Mouse (Mus musculus) embryonic facial prominence, embryonic 12.5 days (tissue): ENCODE results near the gene Coro7. TPM values are rescaled to one million over a fixed set of nuclear protein-coding genes. Genes with fewer than 3 reads are reported as not detected.

Experiments used
- ATAC-seq: fragments of 200-750 bp; cut with Nextera tagmentation; 2 replicates; pipeline ENCODE4 v1.8.0; 2017; ENCODE audit not compliant: insufficient number of reproducible peaks, insufficient read depth, low FRiP score, low TSS enrichment
- H3K27ac ChIP-seq: fragments of 300-500 bp; sonication (generic); 2 replicates; pipeline ENCODE4 v1.5.1; 2016; ENCODE audit warnings: mild to moderate bottlenecking
- H3K27me3 ChIP-seq: fragments of 300-500 bp; sonication (generic); 2 replicates; pipeline ENCODE4 v1.6.1; 2016; ENCODE audit warnings: mild to moderate bottlenecking, moderate library complexity
- H3K36me3 ChIP-seq: fragments of 300-500 bp; sonication (generic); 2 replicates; pipeline ENCODE4 v1.6.1; 2016; ENCODE audit warnings: mild to moderate bottlenecking
- H3K4me1 ChIP-seq: fragments of 300-500 bp; sonication (generic); 2 replicates; pipeline ENCODE4 v1.6.1; 2016
- H3K4me2 ChIP-seq: fragments of 300-500 bp; sonication (generic); replicated peaks from 2 replicates; pipeline ENCODE4 v1.6.1; 2016; ENCODE audit warnings: mild to moderate bottlenecking, moderate library complexity
- H3K4me3 ChIP-seq: fragments of 300-500 bp; sonication (generic); 2 replicates; pipeline ENCODE4 v1.5.1; 2016; ENCODE audit warnings: mild to moderate bottlenecking
- H3K9ac ChIP-seq: fragments of 300-500 bp; sonication (generic); 2 replicates; pipeline ENCODE4 v1.6.1; 2016; ENCODE audit warnings: mild to moderate bottlenecking, moderate library complexity
- H3K9me3 ChIP-seq: fragments of 300-500 bp; sonication (generic); 2 replicates; pipeline ENCODE4 v1.6.1; 2016; ENCODE audit warnings: mild to moderate bottlenecking, moderate library complexity
- WGBS: fragments of 180-500 bp; shearing (Covaris S2); methylation state at CpG from one replicate; pipeline ENCODE4 v1.1.7; 2016; 5-methylcytosine and 5-hydroxymethylcytosine counted together
- polyA plus RNA-seq: library from polyadenylated mRNA; unstranded; fragments of >200 nt; fragmentation: Nextera tagmentation; extraction: Ambion mirVana; gene quantifications from 2 replicates; pipeline ENCODE4 v1.2.1, GENCODE M21; 2016

The Coro7 gene
- polyA plus RNA-seq, 1 experiment from 2014 or later, result 18.2 TPM

GRCm38 (mm10) chr16:4678080-4678479 lies 1.5 kb downstream of the Coro7 start:
- no peaks in the 10 kb centered on the region for H3K27me3 ChIP-seq
- no peak overlapping the region for H3K4me3 ChIP-seq
- peaks cover 12% of the 10 kb centered on the region for H3K4me1 ChIP-seq
- H3K4me2 ChIP-seq, result peak overlapping the region; percentile 94; the same call in 1 of the 2 replicates
- H3K9me3 ChIP-seq, result no peaks in the 10 kb centered on the region
- H3K9ac ChIP-seq, result no peak overlapping the region
- peaks cover 20% of the 10 kb centered on the region; the same call in 1 of the 2 replicates for H3K36me3 ChIP-seq
- ATAC-seq, result no peak
- 82% methylated on average over 5 of the region's 5 CpGs for WGBS
- no peak overlapping the region for H3K27ac ChIP-seq

DNA sequence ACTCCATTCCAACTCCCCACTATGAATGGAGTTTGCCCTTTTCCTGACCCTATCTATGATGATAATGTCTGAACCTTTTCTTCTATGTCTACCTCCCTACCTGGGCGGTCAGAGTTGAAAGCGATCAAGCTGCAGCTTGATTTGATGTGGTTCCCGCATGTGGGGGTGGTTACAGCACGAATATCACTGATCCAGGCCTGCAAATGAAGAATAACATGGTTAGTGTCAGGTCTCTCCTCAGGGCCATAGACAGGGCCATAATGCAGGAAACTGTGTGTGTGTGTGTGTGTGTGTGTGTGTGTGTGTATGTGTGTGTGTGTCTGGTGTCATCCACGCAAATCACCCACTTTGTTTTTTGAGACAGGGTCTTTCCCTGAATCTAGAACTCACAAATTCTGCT lies 2.7 kb downstream of the Coro7 start:
- no peak for ATAC-seq
- Histone ChIP-seq H3K9me3 (no peaks in the 10 kb centered on the region), H3K9ac (no peak overlapping the region), H3K36me3 (peaks cover 20% of the 10 kb centered on the region; the same call in 1 of the 2 replicates), H3K4me2 (no peak overlapping the region), H3K27me3 (no peaks in the 10 kb centered on the region), H3K4me1 (peaks cover 12% of the 10 kb centered on the region), H3K27ac (no peak overlapping the region), H3K4me3 (no peak overlapping the region)
- 93% methylated on average over 5 of the region's 5 CpGs for WGBS

DNA sequence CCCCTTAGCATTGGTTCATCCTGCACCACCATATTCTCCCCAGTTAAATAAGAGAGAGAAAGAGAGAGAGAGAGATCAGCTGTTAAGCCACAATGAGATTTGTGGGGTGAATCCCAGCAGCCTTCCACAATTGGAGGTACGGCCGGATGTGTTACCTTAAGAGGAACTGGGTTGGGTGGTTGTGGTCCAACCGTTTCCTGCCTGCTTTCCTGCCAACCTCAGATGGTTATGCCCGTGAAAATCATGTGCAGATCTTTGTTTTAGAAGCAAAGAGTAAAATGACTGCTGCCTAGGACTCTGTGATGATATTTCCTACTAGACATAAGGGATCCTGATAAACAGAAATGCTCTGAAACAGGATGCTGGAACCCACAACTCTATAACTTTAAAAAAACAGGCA lies 5.5 kb downstream of the Coro7 start:
- ATAC-seq, result no peak
- Histone ChIP-seq H3K36me3 (peaks cover 32% of the 10 kb centered on the region), H3K27me3 (no peaks in the 10 kb centered on the region), H3K4me1 (peaks cover 9% of the 10 kb centered on the region), H3K27ac (no peak overlapping the region), H3K4me2 (no peak overlapping the region), H3K9me3 (no peaks in the 10 kb centered on the region), H3K9ac (no peak overlapping the region), H3K4me3 (no peak overlapping the region)
- 88% methylated on average over 4 of the region's 4 CpGs for WGBS

DNA sequence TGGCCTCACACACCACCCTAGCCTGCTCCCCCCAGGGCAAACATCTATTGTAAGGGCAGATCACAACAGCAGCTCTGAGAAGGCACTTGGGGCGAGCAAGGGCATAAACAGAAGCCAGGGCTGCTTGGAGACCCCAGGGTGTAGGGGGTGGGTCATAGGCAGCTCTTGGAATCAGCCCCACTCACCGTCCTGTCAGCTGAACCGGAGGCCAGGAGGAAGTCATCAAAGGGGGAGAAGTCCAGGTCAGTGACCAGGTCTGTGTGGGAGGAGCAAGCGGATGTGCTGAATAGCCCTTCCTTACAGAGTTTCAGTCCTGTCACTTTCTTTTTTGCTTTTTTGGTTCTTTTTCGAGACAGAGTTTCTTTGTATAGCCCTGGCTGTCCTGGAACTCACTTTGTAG lies 9.3 kb downstream of the Coro7 start:
- Histone ChIP-seq H3K9ac (no peak overlapping the region), H3K4me2 (no peak overlapping the region), H3K36me3 (peaks cover 49% of the 10 kb centered on the region), H3K27ac (no peak overlapping the region), H3K4me1 (0 out of 2 replicates have a peak, but pooled peaks cover 4% of the 10 kb centered on the region), H3K4me3 (no peak overlapping the region), H3K27me3 (no peaks in the 10 kb centered on the region), H3K9me3 (no peaks in the 10 kb centered on the region)
- no peak for ATAC-seq
- WGBS, result 77% methylated on average over 5 of the region's 5 CpGs

DNA sequence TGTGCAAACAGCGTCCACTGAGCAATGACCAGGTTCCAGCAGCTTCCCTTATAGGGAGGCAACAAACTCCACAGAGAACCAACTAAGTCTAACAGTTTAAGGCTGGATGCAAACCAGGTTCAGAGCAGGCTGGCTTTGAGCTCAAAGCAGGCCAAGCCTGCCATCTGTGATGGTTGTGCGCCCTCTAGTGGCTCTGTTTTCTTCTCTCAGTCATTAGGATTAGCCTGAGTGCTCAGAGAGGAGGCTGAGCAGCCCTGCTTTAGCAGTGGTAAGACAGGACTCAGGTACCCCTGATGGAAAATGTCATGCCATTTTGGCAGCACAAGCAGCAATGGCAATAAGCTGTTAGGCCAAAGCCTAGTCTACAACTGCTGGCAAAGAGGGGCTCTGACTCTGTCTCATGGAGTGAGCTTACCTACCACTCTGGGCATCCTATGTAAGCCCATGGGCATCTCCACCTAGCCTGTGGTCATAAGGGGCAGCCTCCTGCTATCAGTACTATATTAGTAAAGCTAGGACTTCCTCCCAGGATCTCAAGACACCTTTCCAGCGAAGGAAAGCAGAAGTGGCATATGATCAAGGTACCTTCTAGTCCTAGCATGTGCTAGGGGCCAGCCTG lies 12.3 kb downstream of the Coro7 start:
- H3K4me2 ChIP-seq, result no peak overlapping the region
- H3K27ac ChIP-seq, result peak overlapping the region; percentile 55; the same call in 1 of the 2 replicates
- H3K9ac ChIP-seq, result no peak overlapping the region
- 25% methylated on average over 3 of the region's 3 CpGs for WGBS
- no peaks in the 10 kb centered on the region for H3K9me3 ChIP-seq
- H3K4me3 ChIP-seq, result no peak overlapping the region
- peaks cover 40% of the 10 kb centered on the region for H3K36me3 ChIP-seq
- H3K27me3 ChIP-seq, result no peaks in the 10 kb centered on the region
- ATAC-seq, result peak; percentile 82
- 0 out of 2 replicates have a peak, but pooled peaks cover 4% of the 10 kb centered on the region for H3K4me1 ChIP-seq

DNA sequence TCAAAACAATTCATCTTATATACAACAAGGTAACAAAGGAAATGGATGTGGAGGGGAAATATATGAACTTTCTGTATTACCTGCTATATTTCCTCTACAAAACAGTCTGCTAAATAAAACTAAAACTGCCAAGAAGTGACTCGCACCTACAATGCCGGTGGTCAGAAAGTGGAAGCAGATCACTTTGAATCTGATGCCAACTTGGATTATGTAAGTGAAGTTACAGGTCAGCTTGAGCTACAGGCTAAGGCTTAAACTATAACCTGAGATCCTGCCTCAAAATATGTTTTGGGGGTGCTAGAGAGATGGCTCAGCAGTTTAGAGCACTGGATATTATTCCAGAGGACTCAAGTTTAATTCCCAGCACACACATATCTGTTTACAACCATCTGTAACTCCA lies 13.9 kb downstream of the Coro7 start:
- no peak overlapping the region for H3K4me2 ChIP-seq
- 97% methylated on average over 2 of the region's 2 CpGs for WGBS
- 0 out of 2 replicates have a peak, but pooled peaks cover 4% of the 10 kb centered on the region for H3K4me1 ChIP-seq
- no peak overlapping the region for H3K27ac ChIP-seq
- no peak for ATAC-seq
- H3K36me3 ChIP-seq, result peaks cover 39% of the 10 kb centered on the region
- H3K4me3 ChIP-seq, result no peak overlapping the region
- H3K9ac ChIP-seq, result no peak overlapping the region
- no peaks in the 10 kb centered on the region for H3K27me3 ChIP-seq
- no peaks in the 10 kb centered on the region for H3K9me3 ChIP-seq

- Histone ChIP-seq H3K36me3 (peaks cover 28% of the 10 kb centered on the region), H3K9ac (no peak overlapping the region)
- WGBS, result 85% methylated on average over 2 of the region's 2 CpGs
These were observed 15.8 kb downstream of the Coro7 start for GRCm38 (mm10) chr16:4663806-4664205.

GRCm38 (mm10) chr16:4661605-4662004 lies 18.0 kb downstream of the Coro7 start:
- Histone ChIP-seq H3K9ac (no peak overlapping the region), H3K36me3 (peaks cover 15% of the 10 kb centered on the region; the same call in 1 of the 2 replicates), H3K4me2 (no peak overlapping the region), H3K4me1 (peaks cover 24% of the 10 kb centered on the region), H3K27ac (0 out of 2 replicates have a peak overlapping the region, but pooled peaks have one; percentile 17), H3K9me3 (no peaks in the 10 kb centered on the region), H3K4me3 (no peak overlapping the region), H3K27me3 (no peaks in the 10 kb centered on the region)
- WGBS, result 57% methylated on average over 2 of the region's 2 CpGs
- ATAC-seq, result no peak

More at GRCm38 (mm10) chr16:4663806-4664205, 15.8 kb downstream of the Coro7 start:
- H3K4me3 ChIP-seq, result no peak overlapping the region
- H3K27ac ChIP-seq, result no peak overlapping the region
- H3K9me3 ChIP-seq, result no peaks in the 10 kb centered on the region
- H3K4me2 ChIP-seq, result no peak overlapping the region
- H3K4me1 ChIP-seq, result peaks cover 10% of the 10 kb centered on the region
- no peak for ATAC-seq
- H3K27me3 ChIP-seq, result no peaks in the 10 kb centered on the region

GRCm38 (mm10) chr16:4659326-4659725 lies 20.3 kb downstream of the Coro7 start:
- H3K4me2 ChIP-seq, result peak overlapping the region; percentile 39
- peak overlapping the region; percentile 97 for H3K27ac ChIP-seq
- peaks cover 14% of the 10 kb centered on the region for H3K36me3 ChIP-seq
- H3K27me3 ChIP-seq, result no peaks in the 10 kb centered on the region
- WGBS, result 10% methylated on average over 2 of the region's 2 CpGs
- no peak overlapping the region for H3K4me3 ChIP-seq
- H3K9me3 ChIP-seq, result no peaks in the 10 kb centered on the region
- no peak for ATAC-seq
- peak overlapping the region; percentile 31; the same call in 1 of the 2 replicates for H3K9ac ChIP-seq
- H3K4me1 ChIP-seq, result peaks cover 45% of the 10 kb centered on the region

- H3K4me3 ChIP-seq, result no peak overlapping the region
- H3K9me3 ChIP-seq, result no peaks in the 10 kb centered on the region
- H3K27ac ChIP-seq, result peak overlapping the region; percentile 97
- H3K36me3 ChIP-seq, result peaks cover 12% of the 10 kb centered on the region
- peaks cover 45% of the 10 kb centered on the region for H3K4me1 ChIP-seq
- peak overlapping the region; percentile 31; the same call in 1 of the 2 replicates for H3K9ac ChIP-seq
- H3K4me2 ChIP-seq, result peak overlapping the region; percentile 39
- WGBS, result 10% methylated on average over 11 of the region's 11 CpGs
- H3K27me3 ChIP-seq, result no peaks in the 10 kb centered on the region
- ATAC-seq, result peak; percentile 90
These were observed 20.8 kb downstream of the Coro7 start for GRCm38 (mm10) chr16:4658781-4659245.

- no peak for ATAC-seq
- H3K4me3 ChIP-seq, result no peak overlapping the region
- no peaks in the 10 kb centered on the region for H3K27me3 ChIP-seq
- H3K4me2 ChIP-seq, result no peak overlapping the region
- peaks cover 9% of the 10 kb centered on the region for H3K36me3 ChIP-seq
- peaks cover 63% of the 10 kb centered on the region for H3K4me1 ChIP-seq
- 59% methylated on average over 9 of the region's 9 CpGs for WGBS
- H3K9me3 ChIP-seq, result no peaks in the 10 kb centered on the region
- H3K27ac ChIP-seq, result peak overlapping the region; percentile 84
- no peak overlapping the region for H3K9ac ChIP-seq
These were observed 23.0 kb downstream of the Coro7 start for GRCm38 (mm10) chr16:4656571-4657081.
